Mouse (Mus musculus): ENCODE measurements around the gene Csrnp2. TPM values are rescaled to one million over a fixed set of nuclear protein-coding genes. Genes with fewer than 3 reads are reported as not detected.

Gene Csrnp2
- total RNA-seq, 2 experiments from 2014 or later = 5.7 to 5.9 TPM

DNA sequence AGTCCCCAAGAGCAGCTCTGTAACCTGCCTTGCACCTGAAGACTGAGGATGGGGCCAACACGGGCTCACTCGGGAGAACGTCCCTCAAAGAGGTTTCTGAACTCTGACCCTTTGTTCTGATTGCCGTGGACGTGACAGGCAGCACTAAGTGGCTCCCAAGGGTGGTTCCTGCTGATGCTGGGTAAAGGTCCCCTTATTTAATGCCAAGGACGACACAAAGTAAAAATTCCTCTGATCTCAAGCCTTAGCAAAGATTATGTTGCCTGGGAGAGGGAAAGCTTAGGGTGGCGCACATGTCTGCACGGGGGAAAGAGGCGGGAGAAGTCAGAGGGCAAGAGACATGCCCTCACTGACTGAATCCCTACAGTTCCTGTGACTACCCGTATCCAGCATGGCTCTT lies 58.8 kb downstream of the Csrnp2 start:
- no peak for DNase-seq (ENCODE audit: low spot score in 2 of 2)

- DNase-seq (ENCODE audit: low spot score in 2 of 2) = no peak
Observed at GRCm38 (mm10) chr15:100436112-100436511, 59.2 kb downstream of the Csrnp2 start.

GRCm38 (mm10) chr15:100433234-100433633 lies 62.1 kb downstream of the Csrnp2 start:
- no peak for DNase-seq (ENCODE audit: low spot score in 2 of 2)

- DNase-seq (ENCODE audit: low spot score in 2 of 2) = no peak
Observed at GRCm38 (mm10) chr15:100429959-100430565, 65.2 kb downstream of the Csrnp2 start.

Other genes with a start within 250 kb of the Csrnp2 start
- gene Tmprss12, start 214.7 kb downstream of the Csrnp2 start, total RNA-seq (2021) = not detected
- gene Mettl7a1, start 191.3 kb downstream of the Csrnp2 start, total RNA-seq (2021) = 10 to 100 TPM; 20.1 to 22.2 TPM
- under 1 TPM; 0.17 to 0.18 TPM for gene Mettl7a3, start 160.6 kb downstream of the Csrnp2 start, total RNA-seq (2021)
- not detected for gene Methig1, start 142.3 kb downstream of the Csrnp2 start, total RNA-seq (2021)
- under 1 TPM; 0.23 to 0.25 TPM for gene Mettl7a2, start 142.3 kb downstream of the Csrnp2 start, total RNA-seq (2021)
- not detected for gene Higd1c, start 130.9 kb downstream of the Csrnp2 start, total RNA-seq (2021)
- not detected for gene Gm5475, start 73.3 kb downstream of the Csrnp2 start, total RNA-seq (2021)
- 10 to 100 TPM; 28.0 to 28.6 TPM for gene Slc11a2, start 70.4 kb downstream of the Csrnp2 start, total RNA-seq (2021)
- gene Letmd1, start 26.5 kb downstream of the Csrnp2 start, total RNA-seq (2021) = 10 to 100 TPM; 20.9 to 24.1 TPM
- gene Tfcp2, start 56.5 kb upstream of the Csrnp2 start, total RNA-seq (2021) = 10 to 100 TPM; 20.4 to 23.9 TPM
- gene Pou6f1, start 104.5 kb upstream of the Csrnp2 start, total RNA-seq (2021) = 10 to 100 TPM; 15.2 TPM
- gene Dazap2, start 119.9 kb upstream of the Csrnp2 start, total RNA-seq (2021) = 10 to 100 TPM; 69.7 to 83.6 TPM
- 10 to 100 TPM in 1 of 2 experiments, 1 to 10 TPM in 1; 9.1 to 12.3 TPM for gene Smagp, start 141.5 kb upstream of the Csrnp2 start, total RNA-seq (2021)
- 1 to 10 TPM; 1.6 to 2.3 TPM for gene Bin2, start 174.1 kb upstream of the Csrnp2 start, total RNA-seq (2021)
- under 1 TPM; 0.70 to 0.74 TPM for gene Cela1, start 192.4 kb upstream of the Csrnp2 start, total RNA-seq (2021)
- gene Galnt6, start 233.9 kb upstream of the Csrnp2 start, total RNA-seq (2021) = under 1 TPM; 0.80 to 0.96 TPM

All from gastrocnemius, postnatal 4 days (tissue).